Mouse (Mus musculus) forebrain, embryonic 15.5 days (tissue): ENCODE results near the gene Ppwd1. TPM values are rescaled to one million over a fixed set of nuclear protein-coding genes. Genes with fewer than 3 reads are reported as not detected.
"Not testable (repeated sequence)": the region's sequence is repeated elsewhere in the genome, so short reads cannot be mapped to it uniquely, and the experiment has no call there.

Experiments
- ATAC-seq: fragments of 200-750 bp; cut with Nextera tagmentation; replicated peaks from 2 replicates; pipeline ENCODE4 v1.8.0; 2017; ENCODE audit warnings: mild to moderate bottlenecking, moderate TSS enrichment, moderate library complexity
- H3K27ac ChIP-seq: fragments of 300-500 bp; sonication (generic); replicated peaks from 2 replicates; pipeline ENCODE4 v1.5.1; 2015; ENCODE audit warnings: mild to moderate bottlenecking, inconsistent platforms
- H3K27me3 ChIP-seq: fragments of 300-500 bp; sonication (generic); 2 replicates; pipeline ENCODE4 v1.6.1; 2015; ENCODE audit warnings: inconsistent platforms
- H3K36me3 ChIP-seq: fragments of 300-500 bp; sonication (generic); 2 replicates; pipeline ENCODE4 v1.6.1; 2015; ENCODE audit warnings: mild to moderate bottlenecking, inconsistent platforms
- H3K4me1 ChIP-seq: fragments of 300-500 bp; sonication (generic); 2 replicates; pipeline ENCODE4 v1.6.1; 2015; ENCODE audit warnings: inconsistent platforms
- H3K4me2 ChIP-seq: fragments of 300-500 bp; sonication (generic); replicated peaks from 2 replicates; pipeline ENCODE4 v1.6.1; 2015; ENCODE audit warnings: mild to moderate bottlenecking, inconsistent platforms
- H3K4me3 ChIP-seq: fragments of 300-500 bp; sonication (generic); 2 replicates; pipeline ENCODE4 v1.5.1; 2015; ENCODE audit warnings: mild to moderate bottlenecking, inconsistent platforms
- H3K9ac ChIP-seq: fragments of 300-500 bp; sonication (generic); replicated peaks from 2 replicates; pipeline ENCODE4 v1.6.1; 2015; ENCODE audit warnings: mild to moderate bottlenecking, inconsistent platforms
- H3K9me3 ChIP-seq: fragments of 300-500 bp; sonication (generic); 2 replicates; pipeline ENCODE4 v1.6.1; 2016; ENCODE audit warnings: inconsistent platforms
- whole genome bisulfite sequencing: fragments of 180-500 bp; shearing (Covaris S2); methylation state at CpG from one replicate; pipeline ENCODE4 v1.1.7; 2015; ENCODE audit warnings: mixed read lengths; 5-methylcytosine and 5-hydroxymethylcytosine counted together
- polyA plus RNA-seq: library from polyadenylated mRNA; unstranded; fragments of >200 nt; fragmentation: Nextera tagmentation; extraction: Ambion mirVana; gene quantifications from 2 replicates; pipeline ENCODE4 v1.2.1, GENCODE M21; 2015

Gene Ppwd1
- polyA plus RNA-seq: 9.2 and 9.5 TPM in 2 replicates

GRCm38 (mm10) chr13:104228384-104229066 is at the start of gene Ppwd1, which contains the start of gene Cenpk:
Ppwd1 (minus strand) TSS chr13:104228843.
Cenpk (plus strand) TSS chr13:104228611.
- Histone ChIP-seq H3K36me3 (no peaks in the 10 kb centered on the region), H3K4me1 (peaks cover 25% of the 10 kb centered on the region), H3K27me3 (no peaks in the 10 kb centered on the region), H3K9me3 (no peaks in the 10 kb centered on the region), H3K4me3 (peak within 1 kb of the TSS; percentile 95), H3K27ac (peak within 1 kb of the TSS; percentile 97), H3K9ac (peak within 1 kb of the TSS; percentile 92), H3K4me2 (peak within 1 kb of the TSS; percentile 77)
- peak; percentile 100 for ATAC-seq
- WGBS: under 1% methylated on average over 55 of the region's 55 CpGs

GRCm38 (mm10) chr13:104258997-104259396 is 30.4 kb upstream of the Ppwd1 start:
- ATAC-seq: no peak

GRCm38 (mm10) chr13:104229181-104229580 is 538 bp upstream of the Ppwd1 start:
- peak overlapping the region; percentile 57 for H3K9ac ChIP-seq
- peak overlapping the region; percentile 53; the same call in 1 of the 2 replicates for H3K27ac ChIP-seq
- peak overlapping the region; percentile 77 for H3K4me2 ChIP-seq
- no peaks in the 10 kb centered on the region for H3K27me3 ChIP-seq
- H3K4me3 ChIP-seq: peak overlapping the region; percentile 95
- peak; percentile 53 for ATAC-seq
- peaks cover 25% of the 10 kb centered on the region for H3K4me1 ChIP-seq
- H3K36me3 ChIP-seq: no peaks in the 10 kb centered on the region
- H3K9me3 ChIP-seq: no peaks in the 10 kb centered on the region
- WGBS: 5% methylated on average over 15 of the region's 15 CpGs

More at GRCm38 (mm10) chr13:104258997-104259396, 30.4 kb upstream of the Ppwd1 start:
- Histone ChIP-seq H3K4me2 (no peak overlapping the region), H3K4me1 (no peaks in the 10 kb centered on the region), H3K27me3 (no peaks in the 10 kb centered on the region), H3K9me3 (no peaks in the 10 kb centered on the region), H3K36me3 (no peaks in the 10 kb centered on the region), H3K27ac (no peak overlapping the region), H3K4me3 (no peak overlapping the region), H3K9ac (no peak overlapping the region)
- 91% methylated on average over 3 of the region's 3 CpGs for WGBS

GRCm38 (mm10) chr13:104227478-104227877 is 1.2 kb downstream of the Ppwd1 start:
- no peaks in the 10 kb centered on the region for H3K27me3 ChIP-seq
- no peaks in the 10 kb centered on the region for H3K36me3 ChIP-seq
- peaks cover 25% of the 10 kb centered on the region for H3K4me1 ChIP-seq
- H3K27ac ChIP-seq: no peak overlapping the region
- H3K9ac ChIP-seq: peak overlapping the region; percentile 92; the same call in 1 of the 2 replicates
- WGBS: 69% methylated on average over 3 of the region's 3 CpGs
- peak overlapping the region; percentile 95 for H3K4me3 ChIP-seq
- no peak for ATAC-seq
- H3K9me3 ChIP-seq: no peaks in the 10 kb centered on the region
- peak overlapping the region; percentile 68 for H3K4me2 ChIP-seq

- Histone ChIP-seq H3K27ac (no peak overlapping the region), H3K36me3 (peaks cover 28% of the 10 kb centered on the region), H3K4me1 (no peaks in the 10 kb centered on the region), H3K27me3 (no peaks in the 10 kb centered on the region), H3K9me3 (no peaks in the 10 kb centered on the region), H3K9ac (no peak overlapping the region), H3K4me2 (no peak overlapping the region), H3K4me3 (no peak overlapping the region)
- ATAC-seq: no peak
- 53% methylated on average over 1 of the region's 1 CpGs for WGBS
Observed at GRCm38 (mm10) chr13:104204313-104204712, 24.3 kb downstream of the Ppwd1 start.

GRCm38 (mm10) chr13:104195891-104196290 is 32.8 kb downstream of the Ppwd1 start:
- H3K4me1 ChIP-seq, H3K4me3 ChIP-seq, H3K27ac ChIP-seq, H3K4me2 ChIP-seq, H3K27me3 ChIP-seq, ATAC-seq, H3K9me3 ChIP-seq, H3K9ac ChIP-seq: not testable (repeated sequence)
- peaks cover 48% of the 10 kb centered on the region for H3K36me3 ChIP-seq

- Histone ChIP-seq H3K36me3 (peaks cover 49% of the 10 kb centered on the region), H3K27me3 (no peaks in the 10 kb centered on the region), H3K4me1 (no peaks in the 10 kb centered on the region), H3K9ac (no peak overlapping the region), H3K27ac (no peak overlapping the region), H3K4me3 (no peak overlapping the region), H3K4me2 (no peak overlapping the region), H3K9me3 (no peaks in the 10 kb centered on the region)
- WGBS: 93% methylated on average over 4 of the region's 4 CpGs
- no peak for ATAC-seq
Observed at GRCm38 (mm10) chr13:104187357-104187756, 41.3 kb downstream of the Ppwd1 start.

- Histone ChIP-seq H3K36me3 (peaks cover 15% of the 10 kb centered on the region), H3K9ac (peak overlapping the region; percentile 87), H3K9me3 (no peaks in the 10 kb centered on the region), H3K27me3 (no peaks in the 10 kb centered on the region), H3K27ac (peak overlapping the region; percentile 79), H3K4me2 (peak overlapping the region; percentile 53), H3K4me1 (peaks cover 22% of the 10 kb centered on the region), H3K4me3 (peak overlapping the region; percentile 74)
- 0 out of 2 replicates have a peak, but pooled peaks have one; percentile 1 for ATAC-seq
- WGBS: 20% methylated on average over 13 of the region's 13 CpGs
Observed at GRCm38 (mm10) chr13:104179176-104179888, 49.3 kb downstream of the Ppwd1 start.

- peak within 1 kb of the TSS; percentile 74 for H3K4me3 ChIP-seq
- ATAC-seq: peak; percentile 99
- under 1% methylated on average over 38 of the region's 38 CpGs for WGBS
Observed at GRCm38 (mm10) chr13:104178650-104179121, 50.0 kb downstream of the Ppwd1 start, which contains the start of gene Trim23. Trim23 (plus strand) TSS chr13:104178797.

GRCm38 (mm10) chr13:104177796-104178649 is 50.6 kb downstream of the Ppwd1 start, which contains the start of gene Trappc13:
Trappc13 (minus strand) TSS chr13:104178469.
- WGBS: under 1% methylated on average over 32 of the region's 32 CpGs
- peak; percentile 95 for ATAC-seq
- peak within 1 kb of the TSS; percentile 74 for H3K4me3 ChIP-seq

More at GRCm38 (mm10) chr13:104178650-104179121, 50.0 kb downstream of the Ppwd1 start, which contains the start of gene Trim23:
- Histone ChIP-seq H3K9me3 (no peaks in the 10 kb centered on the region), H3K4me2 (peak within 1 kb of the TSS; percentile 86), H3K27ac (peak within 1 kb of the TSS; percentile 79), H3K36me3 (peaks cover 10% of the 10 kb centered on the region), H3K9ac (peak within 1 kb of the TSS; percentile 87), H3K4me1 (peaks cover 22% of the 10 kb centered on the region), H3K27me3 (no peaks in the 10 kb centered on the region)

GRCm38 (mm10) chr13:104176874-104177273 is 51.8 kb downstream of the Ppwd1 start:
- no peak for ATAC-seq
- Histone ChIP-seq H3K9ac (0 out of 2 replicates have a peak overlapping the region, but pooled peaks have one; percentile 15), H3K27me3 (no peaks in the 10 kb centered on the region), H3K4me1 (peaks cover 22% of the 10 kb centered on the region), H3K9me3 (no peaks in the 10 kb centered on the region), H3K36me3 (peaks cover 8% of the 10 kb centered on the region), H3K27ac (no peak overlapping the region), H3K4me3 (peak overlapping the region; percentile 27), H3K4me2 (peak overlapping the region; percentile 86)
- WGBS: 81% methylated on average over 3 of the region's 3 CpGs

More at GRCm38 (mm10) chr13:104177796-104178649, 50.6 kb downstream of the Ppwd1 start, which contains the start of gene Trappc13:
- Histone ChIP-seq H3K9me3 (no peaks in the 10 kb centered on the region), H3K4me1 (peaks cover 22% of the 10 kb centered on the region), H3K27ac (peak within 1 kb of the TSS; percentile 79), H3K4me2 (peak within 1 kb of the TSS; percentile 86), H3K36me3 (peaks cover 9% of the 10 kb centered on the region), H3K9ac (peak within 1 kb of the TSS; percentile 87), H3K27me3 (no peaks in the 10 kb centered on the region)
